Mouse (Mus musculus): Measurements from ENCODE around the gene Srsf6. TPM values are rescaled to one million over a fixed set of nuclear protein-coding genes. Genes with fewer than 3 reads are reported as not detected.

Gene Srsf6
- total and polyA plus RNA-seq, 2 experiments = 37.1 to 81.2 TPM

DNA sequence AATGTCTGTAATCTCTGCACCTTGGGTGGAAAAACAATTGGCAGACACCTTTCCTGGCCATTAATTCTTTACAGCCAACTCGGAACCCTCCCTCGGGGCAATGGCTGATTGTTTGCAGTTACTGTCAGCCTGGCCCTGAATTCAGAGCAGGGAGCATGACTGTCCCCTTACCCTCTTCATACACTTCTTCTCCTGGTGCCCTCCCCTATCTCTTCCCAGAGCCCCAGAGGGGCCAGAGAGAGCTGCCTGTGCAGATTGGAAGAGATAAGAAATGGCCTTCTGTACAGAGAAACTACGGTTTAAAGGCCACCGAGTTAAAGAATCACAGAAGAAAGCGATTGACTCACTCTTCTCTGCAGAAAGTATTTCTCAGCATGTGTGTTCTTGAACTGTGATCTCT is 11.4 kb upstream of the Srsf6 start:
- DNase-seq (ENCODE audit: extremely low read depth, low read depth, low spot score) = no peak
- H3K9ac ChIP-seq (ENCODE audit: low read depth, low read length) = no peak overlapping the region
- no peaks in the 10 kb centered on the region for H3K36me3 ChIP-seq (ENCODE audit: control insufficient read depth, insufficient read depth, low read length)
- no peaks in the 10 kb centered on the region for H3K4me1 ChIP-seq (ENCODE audit: control insufficient read depth, insufficient read depth, low read length)
- H3K79me2 ChIP-seq (ENCODE audit: control insufficient read depth, insufficient read depth, low read length) = no peaks in the 10 kb centered on the region
- TF ChIP-seq CTCF (IDR thresholded peaks at IDR 0.05; ENCODE audit: low read depth, low read length) (no peak), POLR2A (IDR thresholded peaks at IDR 0.05; ENCODE audit: extremely low read depth, insufficient read depth, low read length) (no peak)
- H3K27me3 ChIP-seq (ENCODE audit: control insufficient read depth, insufficient read depth, low read length) = no peaks in the 10 kb centered on the region
- H3K4me3 ChIP-seq (ENCODE audit: insufficient read depth, low read depth, low read length) = no peak overlapping the region
- 30% methylated on average over 5 of the region's 5 CpGs for WGBS
- no peak overlapping the region for H3K27ac ChIP-seq (replicated peaks; ENCODE audit: insufficient read depth, low read depth, low read length)

DNA sequence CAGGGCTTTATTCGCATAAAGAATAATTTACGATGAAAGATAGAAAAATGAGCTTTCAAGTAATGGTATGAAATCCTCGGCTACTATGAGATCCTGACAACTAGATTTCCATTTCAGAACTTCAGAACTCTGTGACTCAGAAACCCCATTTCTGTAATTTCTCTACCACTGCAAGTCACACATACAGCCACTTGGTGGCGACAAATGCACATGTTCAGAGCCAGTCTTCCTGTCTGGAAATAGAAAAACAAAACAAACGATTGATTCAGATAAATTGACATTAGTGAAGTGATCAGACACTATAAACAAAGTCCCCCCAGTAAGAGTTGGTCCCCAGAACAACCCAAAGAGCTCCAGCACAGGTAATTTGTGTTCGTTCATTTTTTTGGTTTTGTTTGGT is 9.1 kb upstream of the Srsf6 start:
- H3K36me3 ChIP-seq (ENCODE audit: control insufficient read depth, insufficient read depth, low read length) = no peaks in the 10 kb centered on the region
- no peak overlapping the region for H3K9ac ChIP-seq (ENCODE audit: low read depth, low read length)
- H3K27ac ChIP-seq (replicated peaks; ENCODE audit: insufficient read depth, low read depth, low read length) = no peak overlapping the region
- peak; percentile 55 for DNase-seq (ENCODE audit: extremely low read depth, low read depth, low spot score)
- TF ChIP-seq POLR2A (IDR thresholded peaks at IDR 0.05; ENCODE audit: extremely low read depth, insufficient read depth, low read length) = no peak
- peak; percentile 34; the same call in 1 of the 2 replicates for TF ChIP-seq CTCF (IDR thresholded peaks at IDR 0.05; ENCODE audit: low read depth, low read length)
- no peaks in the 10 kb centered on the region for H3K27me3 ChIP-seq (ENCODE audit: control insufficient read depth, insufficient read depth, low read length)
- no peaks in the 10 kb centered on the region for H3K79me2 ChIP-seq (ENCODE audit: control insufficient read depth, insufficient read depth, low read length)
- no peaks in the 10 kb centered on the region for H3K4me1 ChIP-seq (ENCODE audit: control insufficient read depth, insufficient read depth, low read length)
- 9% methylated on average over 6 of the region's 6 CpGs for WGBS
- H3K4me3 ChIP-seq (ENCODE audit: insufficient read depth, low read depth, low read length) = no peak overlapping the region

DNA sequence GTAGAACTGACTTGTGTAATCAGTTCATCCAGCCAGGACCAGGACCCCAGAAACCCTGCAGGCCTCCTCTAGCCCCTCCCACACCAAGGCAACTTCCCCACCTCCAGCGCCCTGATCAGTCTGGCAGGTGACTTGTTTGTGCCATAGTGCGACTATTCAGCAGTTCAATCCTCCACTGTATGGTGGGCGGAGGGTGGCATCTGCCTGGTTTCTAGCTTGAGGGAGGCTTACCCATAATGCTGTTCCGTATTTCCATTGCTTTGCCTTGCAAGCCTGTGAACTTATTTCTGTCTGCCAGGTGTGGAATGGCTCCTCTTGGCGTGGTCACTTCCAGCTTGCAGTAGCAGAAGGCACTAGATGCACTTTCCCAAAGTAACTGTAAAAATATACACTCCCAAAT is 8.5 kb upstream of the Srsf6 start:
- Histone ChIP-seq H3K36me3 (ENCODE audit: control insufficient read depth, insufficient read depth, low read length) (no peaks in the 10 kb centered on the region), H3K9ac (ENCODE audit: low read depth, low read length) (no peak overlapping the region), H3K27ac (replicated peaks; ENCODE audit: insufficient read depth, low read depth, low read length) (no peak overlapping the region), H3K4me3 (ENCODE audit: insufficient read depth, low read depth, low read length) (no peak overlapping the region), H3K79me2 (ENCODE audit: control insufficient read depth, insufficient read depth, low read length) (no peaks in the 10 kb centered on the region), H3K27me3 (ENCODE audit: control insufficient read depth, insufficient read depth, low read length) (no peaks in the 10 kb centered on the region), H3K4me1 (ENCODE audit: control insufficient read depth, insufficient read depth, low read length) (no peaks in the 10 kb centered on the region)
- 89% methylated on average over 5 of the region's 5 CpGs for WGBS
- DNase-seq (ENCODE audit: extremely low read depth, low read depth, low spot score) = no peak
- TF ChIP-seq CTCF (IDR thresholded peaks at IDR 0.05; ENCODE audit: low read depth, low read length) = no peak
- TF ChIP-seq POLR2A (IDR thresholded peaks at IDR 0.05; ENCODE audit: extremely low read depth, insufficient read depth, low read length) = no peak

DNA sequence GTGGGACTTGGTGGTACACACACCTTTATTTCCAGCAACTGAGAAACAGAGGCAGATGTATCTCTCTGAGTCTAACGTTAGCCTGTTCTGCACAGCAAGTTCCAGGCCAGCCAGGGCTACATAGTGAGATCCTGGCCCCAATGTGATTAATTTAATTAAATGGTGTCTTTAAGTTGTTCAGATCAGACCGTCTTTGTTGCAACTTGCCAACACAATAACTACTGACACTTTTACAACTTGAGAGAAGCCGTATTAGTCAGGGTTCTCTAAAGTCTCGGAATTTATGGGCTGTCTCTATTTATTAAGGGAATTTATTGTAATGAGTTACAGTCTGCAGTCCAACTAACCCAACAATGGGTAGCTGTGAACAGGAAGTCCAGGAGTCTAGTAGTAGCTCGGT is 7.2 kb upstream of the Srsf6 start:
- no peaks in the 10 kb centered on the region for H3K79me2 ChIP-seq (ENCODE audit: control insufficient read depth, insufficient read depth, low read length)
- no peak overlapping the region for H3K27ac ChIP-seq (replicated peaks; ENCODE audit: insufficient read depth, low read depth, low read length)
- 94% methylated on average over 5 of the region's 5 CpGs for WGBS
- no peaks in the 10 kb centered on the region for H3K4me1 ChIP-seq (ENCODE audit: control insufficient read depth, insufficient read depth, low read length)
- TF ChIP-seq CTCF (IDR thresholded peaks at IDR 0.05; ENCODE audit: low read depth, low read length) (no peak), POLR2A (IDR thresholded peaks at IDR 0.05; ENCODE audit: extremely low read depth, insufficient read depth, low read length) (no peak)
- H3K27me3 ChIP-seq (ENCODE audit: control insufficient read depth, insufficient read depth, low read length) = no peaks in the 10 kb centered on the region
- no peak overlapping the region for H3K9ac ChIP-seq (ENCODE audit: low read depth, low read length)
- H3K4me3 ChIP-seq (ENCODE audit: insufficient read depth, low read depth, low read length) = no peak overlapping the region
- no peaks in the 10 kb centered on the region for H3K36me3 ChIP-seq (ENCODE audit: control insufficient read depth, insufficient read depth, low read length)
- DNase-seq (ENCODE audit: extremely low read depth, low read depth, low spot score) = no peak

DNA sequence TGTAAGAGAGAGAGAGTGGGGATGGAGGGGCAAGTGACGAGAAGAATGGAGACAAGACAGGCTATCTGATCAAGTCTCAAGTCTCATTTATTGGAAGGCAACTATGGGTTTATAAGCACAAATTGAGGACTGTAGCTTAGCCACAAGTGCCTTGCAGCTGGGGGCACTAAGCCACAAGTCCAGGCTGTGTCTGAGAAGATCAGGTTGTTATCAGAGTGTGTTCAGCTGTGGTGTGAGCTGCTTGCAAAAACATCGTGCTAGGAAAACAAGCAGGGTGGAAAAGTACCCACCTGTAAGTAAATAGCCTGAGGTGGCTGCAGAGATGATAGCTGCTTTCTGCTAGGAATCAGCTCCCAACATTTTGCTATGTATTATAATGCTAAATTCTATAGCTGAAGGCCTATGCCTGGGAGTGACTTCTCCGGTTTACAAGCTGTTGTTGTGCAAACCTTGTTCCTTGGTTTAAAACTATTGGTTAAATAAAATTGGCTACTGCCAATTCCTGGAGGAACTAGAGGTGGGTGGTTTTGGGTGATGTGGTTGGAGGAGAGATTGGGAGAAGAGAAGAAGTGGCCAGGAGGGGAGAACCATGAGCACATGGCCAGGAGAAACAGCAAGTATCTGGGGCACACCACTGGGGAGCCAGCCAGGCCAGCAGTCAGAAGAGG is 3.3 kb upstream of the Srsf6 start:
- Histone ChIP-seq H3K79me2 (ENCODE audit: control insufficient read depth, insufficient read depth, low read length) (peaks cover 14% of the 10 kb centered on the region), H3K4me1 (ENCODE audit: control insufficient read depth, insufficient read depth, low read length) (peaks cover 4% of the 10 kb centered on the region), H3K4me3 (ENCODE audit: insufficient read depth, low read depth, low read length) (no peak overlapping the region), H3K27ac (replicated peaks; ENCODE audit: insufficient read depth, low read depth, low read length) (no peak overlapping the region), H3K27me3 (ENCODE audit: control insufficient read depth, insufficient read depth, low read length) (no peaks in the 10 kb centered on the region), H3K9ac (ENCODE audit: low read depth, low read length) (no peak overlapping the region), H3K36me3 (ENCODE audit: control insufficient read depth, insufficient read depth, low read length) (peaks cover 3% of the 10 kb centered on the region)
- 73% methylated on average over 3 of the region's 3 CpGs for WGBS
- no peak for TF ChIP-seq POLR2A (IDR thresholded peaks at IDR 0.05; ENCODE audit: extremely low read depth, insufficient read depth, low read length)
- TF ChIP-seq CTCF (IDR thresholded peaks at IDR 0.05; ENCODE audit: low read depth, low read length) = no peak
- no peak for DNase-seq (ENCODE audit: extremely low read depth, low read depth, low spot score)

DNA sequence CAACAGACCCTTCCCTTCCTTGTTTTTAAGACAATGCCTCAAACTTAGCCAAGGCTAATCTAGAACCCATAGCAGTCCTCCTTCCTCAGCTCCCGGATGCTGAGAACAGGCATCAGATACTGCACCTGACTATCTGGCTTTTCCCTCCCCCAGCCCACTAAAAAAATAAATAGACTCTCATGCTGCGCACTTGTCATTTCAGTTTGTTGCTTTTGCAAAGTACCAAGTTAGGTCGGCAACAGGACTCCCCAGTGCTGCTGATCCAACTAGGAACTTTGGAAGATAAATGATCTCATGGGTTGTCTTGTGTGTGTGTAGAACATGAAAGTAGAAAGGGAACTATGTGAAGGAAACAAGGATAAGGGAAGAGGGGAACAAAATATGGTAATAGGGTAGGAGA is 1.6 kb upstream of the Srsf6 start:
- Histone ChIP-seq H3K27me3 (ENCODE audit: control insufficient read depth, insufficient read depth, low read length) (no peaks in the 10 kb centered on the region), H3K9ac (ENCODE audit: low read depth, low read length) (no peak overlapping the region), H3K79me2 (ENCODE audit: control insufficient read depth, insufficient read depth, low read length) (peaks cover 14% of the 10 kb centered on the region), H3K36me3 (ENCODE audit: control insufficient read depth, insufficient read depth, low read length) (peaks cover 19% of the 10 kb centered on the region), H3K4me1 (ENCODE audit: control insufficient read depth, insufficient read depth, low read length) (peaks cover 8% of the 10 kb centered on the region), H3K27ac (replicated peaks; ENCODE audit: insufficient read depth, low read depth, low read length) (no peak overlapping the region), H3K4me3 (ENCODE audit: insufficient read depth, low read depth, low read length) (no peak overlapping the region)
- DNase-seq (ENCODE audit: extremely low read depth, low read depth, low spot score) = no peak
- TF ChIP-seq CTCF (IDR thresholded peaks at IDR 0.05; ENCODE audit: low read depth, low read length) = no peak
- no peak for TF ChIP-seq POLR2A (IDR thresholded peaks at IDR 0.05; ENCODE audit: extremely low read depth, insufficient read depth, low read length)
- 63% methylated on average over 3 of the region's 3 CpGs for WGBS
